Mouse (Mus musculus): ENCODE results near the gene Alb.

Gene Alb

DNA sequence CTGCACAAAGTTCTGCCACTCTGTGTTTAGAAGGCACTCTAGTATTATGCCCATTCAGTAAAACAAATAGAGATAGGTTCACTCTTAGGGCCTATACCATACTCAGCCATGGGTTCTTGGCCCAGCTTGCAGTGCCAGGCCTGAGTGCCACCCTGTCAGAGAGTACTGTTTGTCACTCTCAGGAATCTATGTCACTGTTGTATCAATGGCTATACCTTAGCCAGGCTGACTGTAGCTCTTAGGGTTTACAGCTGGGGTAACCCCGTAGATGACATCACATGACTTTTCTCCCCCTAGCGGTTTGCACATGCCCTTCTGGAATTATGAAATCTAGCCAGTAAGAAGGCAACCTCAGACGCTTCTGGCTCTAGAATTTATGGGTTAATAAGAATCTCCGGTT lies 33.6 kb downstream of the Alb start:
- DNase-seq (ENCODE audit: low spot score): no peak

DNA sequence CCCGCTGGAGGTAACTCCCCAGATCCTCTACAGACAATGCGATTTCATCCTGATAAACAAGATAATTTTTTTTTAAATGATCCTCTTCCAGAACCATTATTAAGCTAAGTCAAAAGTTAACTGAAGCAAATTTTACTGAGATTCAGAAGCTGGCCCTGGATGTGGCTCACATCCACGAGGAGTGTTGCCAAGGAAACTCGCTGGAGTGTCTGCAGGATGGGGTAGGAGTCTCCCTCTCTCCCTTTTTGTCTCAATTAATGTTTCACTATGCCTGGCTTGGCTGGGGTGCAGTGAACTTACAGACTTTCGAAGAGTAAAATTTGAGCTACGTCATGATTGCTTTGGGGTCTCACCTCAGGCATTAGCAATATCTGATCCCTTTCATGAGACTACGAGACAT lies 38.8 kb downstream of the Alb start:
- no peak for DNase-seq (ENCODE audit: low spot score)

- DNase-seq (ENCODE audit: low spot score): peak; percentile 51
Observed at GRCm38 (mm10) chr5:90500714-90501113, 40.0 kb downstream of the Alb start.

- DNase-seq (ENCODE audit: low spot score): no peak
Observed at GRCm38 (mm10) chr5:90501752-90502151, 41.1 kb downstream of the Alb start.

GRCm38 (mm10) chr5:90504742-90505141 lies 44.0 kb downstream of the Alb start:
- no peak for DNase-seq (ENCODE audit: low spot score)

DNA sequence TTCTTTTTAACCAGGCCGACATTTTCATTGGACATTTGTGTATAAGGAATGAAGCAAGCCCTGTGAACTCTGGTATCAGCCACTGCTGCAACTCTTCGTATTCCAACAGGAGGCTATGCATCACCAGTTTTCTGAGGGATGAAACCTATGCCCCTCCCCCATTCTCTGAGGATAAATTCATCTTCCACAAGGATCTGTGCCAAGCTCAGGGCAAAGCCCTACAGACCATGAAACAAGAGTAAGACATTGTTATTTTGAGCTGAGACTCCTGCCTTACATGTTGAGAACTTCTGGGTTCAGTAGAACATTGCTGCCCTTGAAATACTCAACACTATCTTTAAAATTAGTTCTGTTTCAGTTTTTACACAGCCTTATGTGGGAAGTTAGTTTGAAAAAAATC lies 45.8 kb downstream of the Alb start:
- DNase-seq (ENCODE audit: low spot score): no peak

- DNase-seq (ENCODE audit: low spot score): no peak
Observed at GRCm38 (mm10) chr5:90507411-90507949, 46.8 kb downstream of the Alb start.

- no peak for DNase-seq (ENCODE audit: low spot score)
Observed at GRCm38 (mm10) chr5:90509828-90510592, 49.3 kb downstream of the Alb start.

GRCm38 (mm10) chr5:90512288-90512955 lies 51.7 kb downstream of the Alb start:
- DNase-seq (ENCODE audit: low spot score): no peak

- no peak for DNase-seq (ENCODE audit: low spot score)
Observed at GRCm38 (mm10) chr5:90515561-90515960, 54.9 kb downstream of the Alb start.

DNA sequence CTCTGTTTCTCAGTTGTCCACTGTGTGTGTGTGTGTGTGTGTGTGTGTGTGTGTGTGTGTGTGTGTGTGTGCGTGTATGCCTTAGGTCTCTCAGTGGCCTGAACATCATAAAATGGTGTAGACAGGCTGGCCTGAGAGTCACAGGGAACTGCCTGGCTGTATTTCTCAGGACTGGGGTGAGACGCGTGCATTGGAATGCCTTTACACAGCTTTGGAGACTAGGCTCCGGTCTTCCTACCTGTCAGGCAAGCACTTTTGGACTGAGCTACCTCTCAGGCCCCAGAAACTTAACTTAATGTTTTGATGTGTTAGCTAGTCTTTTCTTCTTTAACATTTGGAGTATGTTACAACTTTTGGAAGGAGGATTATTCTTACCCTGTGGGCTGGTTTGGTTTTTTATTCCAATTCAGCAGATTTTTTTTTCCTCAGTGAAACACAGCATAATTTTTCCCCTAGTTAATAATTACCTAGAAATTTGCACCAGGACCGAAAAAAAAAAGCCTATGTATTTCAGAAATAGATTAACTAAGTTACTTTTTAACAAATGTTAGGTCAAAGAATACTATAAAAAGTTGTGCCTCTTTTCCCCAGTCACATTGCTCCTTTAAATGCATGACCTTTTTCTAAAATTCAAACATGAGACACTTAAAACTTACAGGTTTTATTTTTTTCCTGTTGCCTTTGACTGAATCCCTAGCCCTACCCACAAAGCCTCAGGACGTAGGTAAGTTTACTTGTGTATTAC lies 57.8 kb downstream of the Alb start, which contains the start of gene Afm:
Gene Afm, plus strand, starts transcription at position 577 of the 745 bp plus-strand sequence.
- DNase-seq (ENCODE audit: low spot score): no peak
